Mouse (Mus musculus) R1 (cell line): ENCODE measurements around the gene Epo.

Experiments used
- DNase-seq: peaks from one replicate; pipeline ENCODE4 v3.0.0-alpha.2; 2018; ENCODE audit warnings: low read depth, low spot score

The Epo gene

GRCm38 (mm10) chr5:137540991-137541390 is 7.9 kb upstream of the Epo start:
- no peak for DNase-seq

GRCm38 (mm10) chr5:137539291-137539801 is 6.3 kb upstream of the Epo start:
- no peak for DNase-seq

DNA sequence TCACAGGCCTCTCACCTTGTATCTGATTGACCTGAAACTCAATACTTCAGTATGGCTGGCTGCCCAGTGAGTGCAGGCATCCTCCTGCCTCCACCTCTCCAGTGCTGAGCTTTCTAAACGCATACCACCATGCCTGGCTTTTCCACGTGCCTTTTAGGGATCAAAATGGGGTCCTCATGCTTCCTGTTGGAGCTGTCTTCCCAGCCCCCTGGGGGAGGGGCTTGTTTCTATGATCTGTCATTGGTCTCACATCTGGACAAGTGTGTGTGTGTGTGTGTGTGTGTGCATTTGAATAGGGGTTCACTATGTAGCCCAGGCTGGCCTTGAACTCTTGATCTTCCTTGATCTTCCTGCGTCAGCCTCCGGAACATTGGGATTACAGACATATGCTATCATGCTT is 4.4 kb upstream of the Epo start:
- no peak for DNase-seq

GRCm38 (mm10) chr5:137535318-137535717 is 2.3 kb upstream of the Epo start:
- DNase-seq: no peak

DNA sequence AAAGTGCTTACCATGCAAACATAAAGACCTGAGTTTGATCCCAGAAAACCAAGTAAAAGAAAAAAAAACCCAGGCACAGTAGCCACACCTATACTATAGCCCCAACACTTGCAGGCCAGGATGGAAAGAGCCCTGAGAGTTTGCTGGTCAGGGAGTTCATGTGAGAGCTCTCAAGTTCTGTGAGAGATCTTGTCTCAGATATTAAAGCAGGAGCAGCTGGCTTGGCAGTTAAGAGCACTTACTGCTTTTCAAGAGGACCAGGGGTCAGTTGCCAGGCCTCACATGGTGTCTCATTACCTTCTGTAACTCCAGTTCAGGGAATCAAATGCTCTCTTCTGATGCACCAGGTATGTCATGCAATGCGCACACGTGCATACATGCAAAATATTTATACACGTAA is 1.7 kb upstream of the Epo start:
- no peak for DNase-seq

GRCm38 (mm10) chr5:137532808-137533116 is 280 bp downstream of the Epo start:
- DNase-seq: no peak

- DNase-seq: no peak
Observed at GRCm38 (mm10) chr5:137532131-137532807, 773 bp downstream of the Epo start.

GRCm38 (mm10) chr5:137531414-137532130 is 1.5 kb downstream of the Epo start:
- no peak for DNase-seq

DNA sequence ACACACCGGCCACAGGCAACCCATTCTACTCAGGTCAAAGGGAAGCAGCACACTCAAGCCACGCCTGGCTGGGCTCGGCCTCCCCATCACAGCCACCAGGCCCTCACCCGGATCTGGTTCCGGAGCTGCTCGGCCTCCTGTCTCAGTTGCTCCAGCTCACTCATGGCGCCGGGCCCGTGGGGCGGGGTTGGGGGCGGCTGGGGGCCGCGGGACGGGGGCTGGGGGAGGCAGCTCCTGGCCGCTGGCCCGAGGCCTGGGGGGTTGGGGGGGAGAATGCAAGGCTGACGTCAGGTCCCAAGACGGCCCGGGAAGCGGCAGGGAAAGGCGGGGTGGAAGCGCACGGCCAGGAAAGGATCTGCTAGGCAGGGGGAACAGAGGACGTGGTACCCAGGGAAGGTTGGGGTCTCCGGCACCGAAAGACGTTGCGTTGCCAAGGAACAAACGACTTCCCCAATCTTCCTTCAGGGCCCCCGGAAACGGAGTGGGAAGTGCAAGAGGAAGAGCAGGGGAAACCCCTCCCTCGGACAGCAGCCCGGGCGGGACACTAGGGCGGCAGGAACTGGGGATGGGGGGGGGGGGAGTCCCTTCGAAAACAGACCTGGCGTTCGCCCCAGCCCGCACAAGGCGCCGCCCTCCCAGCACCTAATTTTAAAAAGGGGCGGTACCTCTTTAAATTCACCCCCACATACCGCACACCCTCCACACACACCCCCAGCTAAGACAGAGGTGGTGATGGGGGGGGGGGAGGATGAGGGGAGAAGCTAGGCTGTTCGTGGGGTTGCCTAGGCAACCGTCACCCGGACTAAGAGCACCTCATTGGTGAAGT is 2.2 kb downstream of the Epo start:
- DNase-seq: peak; percentile 74

DNA sequence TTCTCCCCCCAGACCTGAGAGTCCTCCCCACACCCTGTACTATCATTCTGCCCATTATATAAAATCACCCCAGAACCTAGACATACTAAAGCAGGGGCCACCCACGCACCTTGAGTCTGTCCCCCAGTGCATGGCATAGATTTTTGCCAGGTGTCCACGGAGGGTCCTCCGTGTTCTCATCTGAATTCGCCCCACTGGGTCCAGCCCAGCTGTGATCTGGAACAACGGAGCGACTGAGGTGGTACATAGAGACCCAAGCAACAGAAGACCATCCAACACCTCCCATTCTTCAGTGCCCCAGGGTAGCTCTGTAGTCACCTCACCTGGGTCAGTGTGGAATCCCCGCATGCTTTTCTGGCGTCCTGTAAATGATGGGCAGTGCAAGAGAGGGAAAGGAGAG is 3.0 kb downstream of the Epo start:
- no peak for DNase-seq

GRCm38 (mm10) chr5:137529221-137529995 is 3.6 kb downstream of the Epo start:
- no peak for DNase-seq

- no peak for DNase-seq
Observed at GRCm38 (mm10) chr5:137528247-137528968, 4.6 kb downstream of the Epo start.

DNA sequence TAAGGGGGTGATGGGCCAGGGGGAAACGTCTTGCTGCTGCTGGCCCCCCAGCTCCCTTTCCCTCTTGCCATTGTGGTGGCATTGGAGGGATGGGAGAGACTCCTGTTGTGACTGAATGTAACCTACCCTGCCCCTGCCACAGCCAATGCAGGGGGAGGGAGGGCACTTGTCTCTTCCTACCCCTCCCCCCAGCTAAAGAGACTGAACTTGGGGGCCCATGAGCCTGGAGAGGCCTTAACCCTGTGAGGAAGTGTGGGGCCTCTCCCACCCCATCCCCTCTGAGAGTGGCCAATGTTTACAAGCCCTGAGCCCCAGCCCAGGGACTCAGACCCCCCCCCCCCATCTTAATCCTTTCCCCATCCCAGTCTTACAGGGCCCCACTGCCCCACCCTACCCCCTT is 5.6 kb downstream of the Epo start:
- no peak for DNase-seq

DNA sequence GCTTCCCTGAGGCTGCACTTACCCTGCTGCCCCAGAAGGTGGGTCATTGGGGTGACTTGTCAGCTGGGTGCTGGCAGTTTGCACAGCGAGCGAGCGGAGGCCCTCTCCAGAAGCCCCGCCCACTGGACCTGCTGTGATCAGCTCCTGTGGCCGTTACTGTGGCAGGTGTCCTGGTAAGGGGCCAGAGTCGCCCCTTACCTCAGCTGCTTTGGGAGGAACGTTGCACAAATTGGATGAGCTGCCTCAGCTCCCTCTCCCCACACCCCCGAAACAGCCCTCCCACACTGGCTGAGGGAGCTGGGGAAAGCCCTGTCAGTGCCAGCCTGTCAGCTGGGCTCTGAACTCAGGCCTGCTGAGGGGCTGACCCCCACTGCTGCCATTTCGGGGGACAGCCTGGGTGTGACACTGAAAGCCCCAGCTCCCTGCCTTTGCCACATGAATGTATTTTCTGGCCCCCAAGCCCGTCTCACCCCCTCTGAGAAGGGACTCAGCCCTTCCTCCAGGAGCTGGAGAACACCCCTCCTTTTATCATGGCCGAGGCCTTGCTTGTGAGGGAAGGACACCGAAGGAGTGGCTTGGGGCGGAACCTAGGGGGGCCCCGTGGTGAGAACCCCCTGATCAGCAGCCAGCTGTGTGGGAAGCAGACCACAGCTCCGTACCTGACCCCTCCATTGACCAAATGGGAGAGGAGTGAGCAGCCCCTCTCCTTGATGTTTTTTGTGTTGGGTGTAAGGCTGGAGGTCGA is 6.7 kb downstream of the Epo start:
- DNase-seq: no peak

DNA sequence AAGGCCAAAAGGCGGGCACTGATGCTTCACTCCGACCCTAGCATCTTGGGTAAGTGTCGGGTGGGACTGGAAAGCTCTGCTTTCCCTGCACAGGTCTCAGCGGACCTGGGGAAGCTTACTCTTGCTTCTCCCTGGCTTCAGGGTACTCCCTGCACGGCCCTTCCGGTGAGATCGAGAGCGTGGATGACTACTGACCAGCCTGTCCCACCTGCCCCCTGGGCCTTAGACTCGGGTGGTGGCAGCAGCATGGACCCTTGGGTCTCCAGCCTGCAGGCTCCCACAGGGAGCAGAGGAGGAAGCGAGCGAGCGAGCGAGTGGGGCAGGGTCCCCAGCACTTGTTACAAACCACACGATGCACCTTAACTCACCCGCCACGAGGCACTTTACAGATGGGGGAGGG is 7.5 kb downstream of the Epo start:
- DNase-seq: no peak

GRCm38 (mm10) chr5:137524671-137525070 is 8.4 kb downstream of the Epo start:
- DNase-seq: no peak

GRCm38 (mm10) chr5:137524251-137524515 is 8.9 kb downstream of the Epo start:
- no peak for DNase-seq

GRCm38 (mm10) chr5:137523396-137524250 is 9.4 kb downstream of the Epo start:
- DNase-seq: peak; percentile 53

GRCm38 (mm10) chr5:137522711-137523110 is 10.3 kb downstream of the Epo start:
- no peak for DNase-seq

DNA sequence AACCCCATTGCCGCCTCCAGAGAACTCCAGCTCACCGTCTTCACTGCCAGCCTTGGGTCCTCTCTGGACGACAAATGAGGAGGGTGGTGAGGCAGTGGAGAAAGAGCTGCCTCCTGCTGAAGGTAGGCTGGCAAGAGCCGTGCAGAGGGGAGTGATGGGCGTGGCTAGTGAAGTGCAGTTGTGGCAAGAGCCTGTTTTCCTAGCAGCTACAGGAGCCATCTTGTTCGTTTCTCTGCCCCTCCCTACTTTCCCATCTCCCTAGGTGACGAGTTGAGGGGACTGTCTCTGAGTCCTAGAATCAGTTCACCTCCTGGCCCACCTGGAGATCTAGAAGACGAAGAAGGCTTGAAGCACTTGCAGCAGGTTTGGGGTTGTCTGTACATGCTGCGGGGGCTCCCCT is 11.2 kb downstream of the Epo start:
- peak; percentile 70 for DNase-seq
